Mouse (Mus musculus): Measurements from ENCODE around the gene Cracr2a. TPM values are rescaled to one million over a fixed set of nuclear protein-coding genes. Genes with fewer than 3 reads are reported as not detected.

Gene Cracr2a
- polyA plus RNA-seq, 1 experiment from 2014 or later: 4.3 TPM

- peaks cover 4% of the 10 kb centered on the region for H3K4me1 ChIP-seq (replicated peaks; ENCODE audit: control insufficient read depth, insufficient read depth, low read length)
- WGBS: 55% methylated on average over 6 of the region's 6 CpGs
- ATAC-seq (ENCODE audit: low read depth): no peak
- H3K4me3 ChIP-seq (ENCODE audit: low read length): no peak overlapping the region
- H3K4me2 ChIP-seq (ENCODE audit: low read depth, low read length): no peak overlapping the region
- H3K27me3 ChIP-seq (ENCODE audit: control insufficient read depth, insufficient read depth, low read depth, low read length): no peaks in the 10 kb centered on the region
- no peaks in the 10 kb centered on the region for H3K36me3 ChIP-seq (ENCODE audit: control insufficient read depth, insufficient read depth, low read length)
- no peak overlapping the region for H3K9ac ChIP-seq (ENCODE audit: low read length)
- H3K9me3 ChIP-seq (ENCODE audit: control insufficient read depth, low read length): no peaks in the 10 kb centered on the region
- no peak overlapping the region for H3K27ac ChIP-seq (ENCODE audit: low read length)
Measured at GRCm38 (mm10) chr6:127687181-127687860, 126.2 kb downstream of the Cracr2a start.

- Histone ChIP-seq H3K9me3 (ENCODE audit: control insufficient read depth, low read length) (no peaks in the 10 kb centered on the region), H3K9ac (ENCODE audit: low read length) (no peak overlapping the region), H3K27me3 (ENCODE audit: control insufficient read depth, insufficient read depth, low read depth, low read length) (no peaks in the 10 kb centered on the region), H3K4me1 (replicated peaks; ENCODE audit: control insufficient read depth, insufficient read depth, low read length) (no peaks in the 10 kb centered on the region), H3K4me2 (ENCODE audit: low read depth, low read length) (no peak overlapping the region), H3K36me3 (ENCODE audit: control insufficient read depth, insufficient read depth, low read length) (no peaks in the 10 kb centered on the region), H3K4me3 (ENCODE audit: low read length) (no peak overlapping the region), H3K27ac (ENCODE audit: low read length) (no peak overlapping the region)
- WGBS: 31% methylated on average over 7 of the region's 7 CpGs
- no peak for ATAC-seq (ENCODE audit: low read depth)
Measured at GRCm38 (mm10) chr6:127692298-127692697, 131.2 kb downstream of the Cracr2a start.

DNA sequence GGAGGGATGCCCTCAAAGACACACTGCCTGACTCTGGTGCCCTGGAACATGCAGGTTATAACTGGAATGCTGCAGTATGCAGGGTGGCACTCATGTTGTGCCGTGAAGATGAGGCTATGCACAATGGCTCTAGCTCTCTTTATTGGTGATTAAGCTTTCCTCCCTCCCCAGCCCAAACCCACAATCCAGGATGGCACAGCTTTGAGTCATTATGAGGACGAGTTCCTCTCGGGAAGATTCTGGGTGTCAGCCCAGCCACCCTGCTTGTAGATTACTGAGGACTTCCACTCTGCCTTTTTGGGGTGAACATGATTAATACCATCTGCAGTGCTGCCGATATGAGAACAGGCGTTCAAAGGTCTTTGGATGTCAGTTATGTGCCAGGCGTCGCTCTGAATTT lies 132.5 kb downstream of the Cracr2a start:
- Histone ChIP-seq H3K4me3 (ENCODE audit: low read length) (no peak overlapping the region), H3K27me3 (ENCODE audit: control insufficient read depth, insufficient read depth, low read depth, low read length) (no peaks in the 10 kb centered on the region), H3K36me3 (ENCODE audit: control insufficient read depth, insufficient read depth, low read length) (no peaks in the 10 kb centered on the region), H3K27ac (ENCODE audit: low read length) (no peak overlapping the region), H3K9me3 (ENCODE audit: control insufficient read depth, low read length) (no peaks in the 10 kb centered on the region), H3K4me1 (replicated peaks; ENCODE audit: control insufficient read depth, insufficient read depth, low read length) (no peaks in the 10 kb centered on the region), H3K4me2 (ENCODE audit: low read depth, low read length) (no peak overlapping the region), H3K9ac (ENCODE audit: low read length) (no peak overlapping the region)
- ATAC-seq (ENCODE audit: low read depth): no peak
- WGBS: 80% methylated on average over 7 of the region's 7 CpGs

GRCm38 (mm10) chr6:127701036-127701783 lies 140.1 kb downstream of the Cracr2a start:
- Histone ChIP-seq H3K9me3 (ENCODE audit: control insufficient read depth, low read length) (no peaks in the 10 kb centered on the region), H3K4me2 (ENCODE audit: low read depth, low read length) (no peak overlapping the region), H3K4me3 (ENCODE audit: low read length) (no peak overlapping the region), H3K36me3 (ENCODE audit: control insufficient read depth, insufficient read depth, low read length) (no peaks in the 10 kb centered on the region), H3K9ac (ENCODE audit: low read length) (no peak overlapping the region), H3K27ac (ENCODE audit: low read length) (no peak overlapping the region), H3K4me1 (replicated peaks; ENCODE audit: control insufficient read depth, insufficient read depth, low read length) (no peaks in the 10 kb centered on the region), H3K27me3 (ENCODE audit: control insufficient read depth, insufficient read depth, low read depth, low read length) (no peaks in the 10 kb centered on the region)
- ATAC-seq (ENCODE audit: low read depth): no peak
- 42% methylated on average over 11 of the region's 11 CpGs for WGBS

DNA sequence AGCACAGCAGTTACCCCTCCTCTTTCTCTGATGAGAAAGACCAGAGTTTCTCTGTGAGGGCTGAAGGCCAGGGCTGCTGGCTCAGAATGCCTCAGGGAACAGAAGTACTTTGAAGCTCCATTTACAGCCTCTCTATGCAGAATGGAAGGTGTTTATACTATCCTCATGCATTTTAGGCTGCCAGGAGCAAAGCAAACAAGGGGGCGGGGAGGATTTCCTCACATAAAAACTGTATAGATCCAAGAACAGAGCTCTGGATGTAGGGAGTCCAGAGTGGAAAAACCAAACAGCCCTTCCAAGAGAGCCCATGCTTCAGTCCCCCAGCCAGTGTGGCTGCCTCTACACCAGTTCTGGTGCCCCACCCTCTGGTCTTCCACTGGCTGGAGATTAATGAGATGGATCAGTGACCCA lies 147.1 kb downstream of the Cracr2a start:
- no peak overlapping the region for H3K4me2 ChIP-seq (ENCODE audit: low read depth, low read length)
- peaks cover 3% of the 10 kb centered on the region; the same call in 1 of the 2 replicates for H3K4me1 ChIP-seq (replicated peaks; ENCODE audit: control insufficient read depth, insufficient read depth, low read length)
- peak; percentile 36 for ATAC-seq (ENCODE audit: low read depth)
- no peaks in the 10 kb centered on the region for H3K36me3 ChIP-seq (ENCODE audit: control insufficient read depth, insufficient read depth, low read length)
- H3K9ac ChIP-seq (ENCODE audit: low read length): no peak overlapping the region
- H3K4me3 ChIP-seq (ENCODE audit: low read length): no peak overlapping the region
- H3K9me3 ChIP-seq (ENCODE audit: control insufficient read depth, low read length): no peaks in the 10 kb centered on the region
- H3K27me3 ChIP-seq (ENCODE audit: control insufficient read depth, insufficient read depth, low read depth, low read length): no peaks in the 10 kb centered on the region
- 26% methylated on average over 1 of the region's 1 CpGs for WGBS
- H3K27ac ChIP-seq (ENCODE audit: low read length): no peak overlapping the region

DNA sequence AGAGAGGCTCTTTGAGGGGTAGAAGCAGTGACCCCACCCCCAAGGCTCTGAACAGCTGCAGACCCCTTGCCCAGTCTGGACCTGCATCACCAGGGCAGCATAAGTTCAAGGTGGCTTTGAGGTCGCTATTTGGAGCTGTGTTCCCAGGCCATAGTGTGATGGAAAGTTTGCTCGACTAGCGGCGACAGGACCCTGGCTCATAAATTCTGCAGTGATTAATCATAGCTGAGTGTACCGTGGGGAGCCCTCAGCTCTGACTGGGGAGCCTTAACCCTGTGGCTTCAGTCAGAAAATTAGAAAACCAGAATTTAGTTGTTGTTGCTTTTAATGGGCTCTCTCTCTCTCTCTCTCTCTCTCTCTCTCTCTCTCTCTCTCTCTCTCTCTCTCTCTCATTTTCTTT lies 153.8 kb downstream of the Cracr2a start:
- peaks cover 4% of the 10 kb centered on the region; the same call in 1 of the 2 replicates for H3K4me1 ChIP-seq (replicated peaks; ENCODE audit: control insufficient read depth, insufficient read depth, low read length)
- ATAC-seq (ENCODE audit: low read depth): no peak
- no peak overlapping the region for H3K27ac ChIP-seq (ENCODE audit: low read length)
- H3K4me2 ChIP-seq (ENCODE audit: low read depth, low read length): no peak overlapping the region
- H3K9ac ChIP-seq (ENCODE audit: low read length): no peak overlapping the region
- 36% methylated on average over 5 of the region's 5 CpGs for WGBS
- H3K27me3 ChIP-seq (ENCODE audit: control insufficient read depth, insufficient read depth, low read depth, low read length): no peaks in the 10 kb centered on the region
- H3K4me3 ChIP-seq (ENCODE audit: low read length): no peak overlapping the region
- no peaks in the 10 kb centered on the region for H3K9me3 ChIP-seq (ENCODE audit: control insufficient read depth, low read length)
- H3K36me3 ChIP-seq (ENCODE audit: control insufficient read depth, insufficient read depth, low read length): no peaks in the 10 kb centered on the region

DNA sequence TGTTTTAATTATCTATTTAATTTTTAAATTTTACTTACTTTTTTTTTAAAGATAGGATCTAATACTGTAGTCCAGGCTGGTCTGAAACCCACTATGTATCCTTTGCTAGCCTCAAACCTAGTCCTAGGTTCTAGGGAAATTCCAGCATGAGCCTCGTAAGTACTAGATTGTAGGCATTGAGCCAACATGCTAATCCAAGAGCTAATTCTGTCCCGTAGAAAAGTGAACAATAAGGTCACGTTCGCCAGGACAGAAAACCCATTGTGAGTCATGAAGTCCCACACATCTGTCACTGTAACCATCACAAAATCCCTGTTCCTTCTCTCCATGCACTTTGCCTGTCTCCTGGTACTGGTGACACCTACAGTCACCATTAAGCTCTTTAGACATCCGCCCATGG lies 154.3 kb downstream of the Cracr2a start:
- WGBS: 68% methylated on average over 5 of the region's 5 CpGs
- Histone ChIP-seq H3K4me2 (ENCODE audit: low read depth, low read length) (no peak overlapping the region), H3K9ac (ENCODE audit: low read length) (no peak overlapping the region), H3K4me1 (replicated peaks; ENCODE audit: control insufficient read depth, insufficient read depth, low read length) (peaks cover 4% of the 10 kb centered on the region; the same call in 1 of the 2 replicates), H3K27me3 (ENCODE audit: control insufficient read depth, insufficient read depth, low read depth, low read length) (no peaks in the 10 kb centered on the region), H3K9me3 (ENCODE audit: control insufficient read depth, low read length) (no peaks in the 10 kb centered on the region), H3K36me3 (ENCODE audit: control insufficient read depth, insufficient read depth, low read length) (no peaks in the 10 kb centered on the region), H3K4me3 (ENCODE audit: low read length) (no peak overlapping the region), H3K27ac (ENCODE audit: low read length) (no peak overlapping the region)
- no peak for ATAC-seq (ENCODE audit: low read depth)

- peaks cover 4% of the 10 kb centered on the region; the same call in 1 of the 2 replicates for H3K4me1 ChIP-seq (replicated peaks; ENCODE audit: control insufficient read depth, insufficient read depth, low read length)
- 48% methylated on average over 21 of the region's 21 CpGs for WGBS
- no peak overlapping the region for H3K4me2 ChIP-seq (ENCODE audit: low read depth, low read length)
- no peak overlapping the region for H3K9ac ChIP-seq (ENCODE audit: low read length)
- no peak for ATAC-seq (ENCODE audit: low read depth)
- no peaks in the 10 kb centered on the region for H3K27me3 ChIP-seq (ENCODE audit: control insufficient read depth, insufficient read depth, low read depth, low read length)
- no peaks in the 10 kb centered on the region for H3K9me3 ChIP-seq (ENCODE audit: control insufficient read depth, low read length)
- no peak overlapping the region for H3K4me3 ChIP-seq (ENCODE audit: low read length)
- no peaks in the 10 kb centered on the region for H3K36me3 ChIP-seq (ENCODE audit: control insufficient read depth, insufficient read depth, low read length)
- no peak overlapping the region for H3K27ac ChIP-seq (ENCODE audit: low read length)
Measured at GRCm38 (mm10) chr6:127717239-127718137, 156.3 kb downstream of the Cracr2a start.

GRCm38 (mm10) chr6:127719875-127720274 lies 158.7 kb downstream of the Cracr2a start:
- peaks cover 4% of the 10 kb centered on the region; the same call in 1 of the 2 replicates for H3K4me1 ChIP-seq (replicated peaks; ENCODE audit: control insufficient read depth, insufficient read depth, low read length)
- H3K4me3 ChIP-seq (ENCODE audit: low read length): no peak overlapping the region
- ATAC-seq (ENCODE audit: low read depth): no peak
- no peak overlapping the region for H3K27ac ChIP-seq (ENCODE audit: low read length)
- no peaks in the 10 kb centered on the region for H3K9me3 ChIP-seq (ENCODE audit: control insufficient read depth, low read length)
- no peak overlapping the region for H3K9ac ChIP-seq (ENCODE audit: low read length)
- no peak overlapping the region for H3K4me2 ChIP-seq (ENCODE audit: low read depth, low read length)
- WGBS: 85% methylated on average over 14 of the region's 14 CpGs
- no peaks in the 10 kb centered on the region for H3K27me3 ChIP-seq (ENCODE audit: control insufficient read depth, insufficient read depth, low read depth, low read length)
- H3K36me3 ChIP-seq (ENCODE audit: control insufficient read depth, insufficient read depth, low read length): no peaks in the 10 kb centered on the region

Measured in lung, embryonic 16.5 days (tissue).